Mouse (Mus musculus): Measurements from ENCODE around the gene Myt1l. TPM values are rescaled to one million over a fixed set of nuclear protein-coding genes. Genes with fewer than 3 reads are reported as not detected.

The Myt1l gene
- polyA plus RNA-seq, 1 experiment, result 86.4 TPM

GRCm38 (mm10) chr12:29945182-29945743 is 417.1 kb downstream of the Myt1l start:
- TF ChIP-seq CTCF (IDR thresholded peaks at IDR 0.05; ENCODE audit: borderline replicate concordance, extremely low read depth, insufficient read depth, insufficient read length) (no peak), POLR2A (IDR thresholded peaks at IDR 0.05; ENCODE audit: borderline replicate concordance, extremely low read depth, insufficient read depth, insufficient read length, poor library complexity, severe bottlenecking) (no peak)
- DNase-seq (ENCODE audit: low read depth), result no peak

GRCm38 (mm10) chr12:29951043-29951442 is 422.9 kb downstream of the Myt1l start:
- no peak for TF ChIP-seq POLR2A (IDR thresholded peaks at IDR 0.05; ENCODE audit: borderline replicate concordance, extremely low read depth, insufficient read depth, insufficient read length, poor library complexity, severe bottlenecking)
- no peak for TF ChIP-seq CTCF (IDR thresholded peaks at IDR 0.05; ENCODE audit: borderline replicate concordance, extremely low read depth, insufficient read depth, insufficient read length)
- peak; percentile 40 for DNase-seq (ENCODE audit: low read depth)

GRCm38 (mm10) chr12:29951485-29951884 is 423.3 kb downstream of the Myt1l start:
- TF ChIP-seq POLR2A (IDR thresholded peaks at IDR 0.05; ENCODE audit: borderline replicate concordance, extremely low read depth, insufficient read depth, insufficient read length, poor library complexity, severe bottlenecking), result no peak
- no peak for TF ChIP-seq CTCF (IDR thresholded peaks at IDR 0.05; ENCODE audit: borderline replicate concordance, extremely low read depth, insufficient read depth, insufficient read length)
- no peak for DNase-seq (ENCODE audit: low read depth)

- DNase-seq (ENCODE audit: low read depth), result no peak
- TF ChIP-seq POLR2A (IDR thresholded peaks at IDR 0.05; ENCODE audit: borderline replicate concordance, extremely low read depth, insufficient read depth, insufficient read length, poor library complexity, severe bottlenecking) (no peak), CTCF (IDR thresholded peaks at IDR 0.05; ENCODE audit: borderline replicate concordance, extremely low read depth, insufficient read depth, insufficient read length) (no peak)
These were observed 423.9 kb downstream of the Myt1l start for GRCm38 (mm10) chr12:29952102-29952501.

DNA sequence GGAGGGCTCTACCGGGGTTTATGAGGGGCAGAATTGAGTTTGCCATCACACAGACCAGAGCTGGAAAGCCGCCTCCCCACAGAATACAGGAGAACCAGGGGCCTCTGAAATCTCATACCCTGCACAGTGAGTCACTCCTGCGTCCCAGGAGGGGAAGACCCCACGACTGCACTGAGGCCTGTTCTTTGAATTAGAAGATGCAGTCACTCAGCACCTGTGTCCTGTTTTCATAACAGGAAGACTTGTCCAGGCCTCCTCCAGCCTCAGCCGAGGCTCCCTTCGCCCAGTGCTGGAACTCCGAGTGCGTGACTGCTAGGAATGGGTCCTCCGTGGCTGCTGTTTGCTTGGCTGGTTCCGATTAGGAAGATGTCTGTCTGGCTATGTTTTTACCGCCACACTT is 425.8 kb downstream of the Myt1l start:
- no peak for DNase-seq (ENCODE audit: low read depth)
- TF ChIP-seq POLR2A (IDR thresholded peaks at IDR 0.05; ENCODE audit: borderline replicate concordance, extremely low read depth, insufficient read depth, insufficient read length, poor library complexity, severe bottlenecking) (no peak), CTCF (IDR thresholded peaks at IDR 0.05; ENCODE audit: borderline replicate concordance, extremely low read depth, insufficient read depth, insufficient read length) (no peak)

DNA sequence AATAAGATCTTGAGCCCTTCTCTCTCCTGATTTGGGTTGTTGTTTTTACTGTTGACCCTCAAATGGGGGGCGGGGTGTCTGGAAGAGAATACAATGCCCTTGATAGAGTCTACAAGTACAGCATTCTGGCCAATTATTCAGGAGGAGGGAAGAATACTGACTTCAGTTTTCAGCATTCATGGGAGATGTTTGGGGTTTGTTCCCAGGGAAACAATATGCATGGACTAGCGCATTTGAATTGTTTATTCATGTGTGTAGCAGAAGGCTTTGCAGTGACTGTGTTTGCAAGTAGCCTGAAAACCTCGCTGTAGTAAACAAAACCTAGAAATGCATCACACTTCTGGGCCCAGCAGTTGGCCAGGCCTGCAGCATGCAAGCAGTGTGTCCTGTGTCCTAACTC is 426.3 kb downstream of the Myt1l start:
- TF ChIP-seq POLR2A (IDR thresholded peaks at IDR 0.05; ENCODE audit: borderline replicate concordance, extremely low read depth, insufficient read depth, insufficient read length, poor library complexity, severe bottlenecking) (no peak), CTCF (IDR thresholded peaks at IDR 0.05; ENCODE audit: borderline replicate concordance, extremely low read depth, insufficient read depth, insufficient read length) (no peak)
- peak; percentile 80 for DNase-seq (ENCODE audit: low read depth)

DNA sequence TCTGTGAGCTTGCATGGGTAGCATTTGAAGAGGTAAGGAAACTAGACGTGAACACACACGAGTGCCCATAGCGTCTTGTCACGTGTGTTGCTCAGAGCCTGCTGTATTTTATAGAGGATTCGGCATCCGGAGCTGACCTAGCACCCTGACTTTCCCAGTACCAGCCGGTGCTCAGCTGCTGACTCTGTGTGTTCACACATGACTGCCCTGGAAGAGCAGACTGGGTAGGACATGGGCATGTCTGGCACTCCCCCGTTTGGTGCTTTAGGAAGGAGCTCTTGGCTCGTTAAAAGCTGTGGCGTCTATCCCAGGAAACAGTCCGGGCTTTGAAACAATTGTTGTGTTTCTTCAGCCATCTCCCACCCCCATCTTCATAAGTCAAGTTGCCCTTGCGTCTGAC is 428.8 kb downstream of the Myt1l start:
- no peak for TF ChIP-seq POLR2A (IDR thresholded peaks at IDR 0.05; ENCODE audit: borderline replicate concordance, extremely low read depth, insufficient read depth, insufficient read length, poor library complexity, severe bottlenecking)
- TF ChIP-seq CTCF (IDR thresholded peaks at IDR 0.05; ENCODE audit: borderline replicate concordance, extremely low read depth, insufficient read depth, insufficient read length), result no peak
- peak; percentile 54 for DNase-seq (ENCODE audit: low read depth)

GRCm38 (mm10) chr12:29958637-29959036 is 430.5 kb downstream of the Myt1l start:
- DNase-seq (ENCODE audit: low read depth), result no peak
- no peak for TF ChIP-seq CTCF (IDR thresholded peaks at IDR 0.05; ENCODE audit: borderline replicate concordance, extremely low read depth, insufficient read depth, insufficient read length)
- no peak for TF ChIP-seq POLR2A (IDR thresholded peaks at IDR 0.05; ENCODE audit: borderline replicate concordance, extremely low read depth, insufficient read depth, insufficient read length, poor library complexity, severe bottlenecking)

DNA sequence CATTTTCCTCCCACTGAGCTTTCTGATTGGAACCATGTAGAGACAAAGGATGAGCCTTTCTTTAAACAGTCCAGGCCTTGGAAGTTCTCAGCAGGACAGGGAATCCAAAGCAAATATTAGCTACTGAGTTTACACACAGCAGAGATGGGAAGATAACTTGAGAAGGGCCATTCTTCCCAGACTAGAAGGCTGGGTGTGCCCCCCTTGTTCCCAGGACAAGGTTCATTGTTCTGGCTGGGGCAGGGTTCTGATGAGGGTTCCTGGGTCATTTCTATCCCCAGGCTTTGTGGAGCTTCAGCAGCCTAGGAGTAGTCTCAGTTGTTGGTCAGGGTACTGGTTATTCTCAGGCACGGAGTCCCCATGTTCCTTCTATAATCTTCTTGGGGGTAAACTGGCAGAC is 432.9 kb downstream of the Myt1l start:
- TF ChIP-seq POLR2A (IDR thresholded peaks at IDR 0.05; ENCODE audit: borderline replicate concordance, extremely low read depth, insufficient read depth, insufficient read length, poor library complexity, severe bottlenecking) (no peak), CTCF (IDR thresholded peaks at IDR 0.05; ENCODE audit: borderline replicate concordance, extremely low read depth, insufficient read depth, insufficient read length) (no peak)
- DNase-seq (ENCODE audit: low read depth), result no peak

DNA sequence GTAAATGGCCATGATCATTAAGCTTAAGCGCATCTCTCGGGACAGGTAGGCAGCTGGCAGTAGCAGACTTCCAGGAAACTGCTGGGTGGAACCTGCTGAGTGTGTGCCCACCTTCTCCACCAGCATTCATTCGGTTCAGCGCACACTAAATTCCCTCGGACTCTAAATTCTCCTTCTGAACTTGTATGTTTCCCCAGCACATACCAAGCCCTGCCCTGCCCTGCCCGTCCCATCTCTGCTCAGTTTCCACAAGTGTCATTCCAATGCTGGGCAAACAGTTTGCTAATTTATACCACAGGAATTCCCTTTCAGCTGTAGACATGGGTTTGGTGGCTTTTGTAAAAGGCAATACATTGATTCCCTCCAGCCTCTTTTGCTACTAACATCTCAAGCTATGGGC is 436.8 kb downstream of the Myt1l start:
- no peak for DNase-seq (ENCODE audit: low read depth)
- TF ChIP-seq CTCF (IDR thresholded peaks at IDR 0.05; ENCODE audit: borderline replicate concordance, extremely low read depth, insufficient read depth, insufficient read length) (no peak), POLR2A (IDR thresholded peaks at IDR 0.05; ENCODE audit: borderline replicate concordance, extremely low read depth, insufficient read depth, insufficient read length, poor library complexity, severe bottlenecking) (no peak)

DNA sequence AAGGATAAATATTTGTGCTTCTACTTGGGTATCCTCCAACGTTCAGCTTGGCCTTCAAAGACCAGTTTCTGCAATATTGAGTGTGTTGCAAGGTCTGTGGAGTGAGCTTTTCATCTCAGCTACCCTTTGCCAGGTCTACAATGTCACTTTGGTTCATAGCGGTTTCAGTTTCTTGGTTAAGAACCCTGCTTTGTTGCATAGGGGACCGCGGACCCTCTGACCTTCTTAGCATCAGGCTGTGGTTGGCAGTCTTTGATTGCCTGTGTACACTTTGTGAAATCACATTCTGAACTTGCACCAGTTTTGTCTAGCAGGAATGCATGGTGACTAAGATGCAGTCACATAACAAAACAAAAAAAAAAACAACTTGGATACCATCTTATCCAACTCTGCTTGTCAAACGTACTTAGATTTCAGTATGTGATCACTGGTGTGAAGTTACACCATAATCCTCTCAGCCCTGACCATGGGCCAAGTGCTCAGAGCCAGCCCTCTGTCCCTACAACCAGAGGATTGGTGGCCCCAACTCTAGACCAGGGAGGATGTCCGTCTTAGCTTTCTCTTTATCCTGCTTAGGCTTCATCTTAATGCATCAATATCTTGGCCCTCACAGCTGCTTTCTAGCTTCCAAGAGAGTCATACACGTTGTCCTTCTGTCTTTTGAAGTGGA is 443.7 kb downstream of the Myt1l start:
- no peak for DNase-seq (ENCODE audit: low read depth)
- TF ChIP-seq CTCF (IDR thresholded peaks at IDR 0.05; ENCODE audit: borderline replicate concordance, extremely low read depth, insufficient read depth, insufficient read length), result no peak
- TF ChIP-seq POLR2A (IDR thresholded peaks at IDR 0.05; ENCODE audit: borderline replicate concordance, extremely low read depth, insufficient read depth, insufficient read length, poor library complexity, severe bottlenecking), result no peak

- DNase-seq (ENCODE audit: low read depth), result no peak
- TF ChIP-seq CTCF (IDR thresholded peaks at IDR 0.05; ENCODE audit: borderline replicate concordance, extremely low read depth, insufficient read depth, insufficient read length), result no peak
- no peak for TF ChIP-seq POLR2A (IDR thresholded peaks at IDR 0.05; ENCODE audit: borderline replicate concordance, extremely low read depth, insufficient read depth, insufficient read length, poor library complexity, severe bottlenecking)
These were observed 444.3 kb downstream of the Myt1l start for GRCm38 (mm10) chr12:29972533-29972932.

Data from brain, embryonic 14.5 days (tissue).